ENCODE assay signal across 10 mouse cellular contexts in genomic region chr3:102701902-102702544, GRCm38 (mm10). TPM values are rescaled to one million over a fixed set of nuclear protein-coding genes. Genes with fewer than 3 reads are reported as not detected.
DNase-seq lines count a peak whose midpoint lies in the region; ATAC-seq and TF ChIP-seq lines count a peak whose summit lies in the region.
"Had no signal": no experiment of that assay in that cellular context is flagged by ENCODE, and none has a peak within 500 bp of the region (broad histone marks: within the 10 kb centered on the region; RNA-seq: fewer than 3 reads in every experiment).

No protein-coding gene starts in this region.

- 35% methylated on average over 7 of the region's 7 CpGs for WGBS in liver, adult 2 months

- peak; percentile 66 for TF ChIP-seq CTCF in liver, adult 2 months (IDR thresholded peaks at IDR 0.05; ENCODE audit: low read depth, low read length)

- DNase-seq in layer of hippocampus, adult 11-12 months (ENCODE audit: low spot score): peak; percentile 78
- no peak for DNase-seq in layer of hippocampus, adult 9-10 months (ENCODE audit: low spot score)
- DNase-seq in T-cell, adult 2 months (ENCODE audit: low spot score): peak; percentile 70
- peak; percentile 69 for DNase-seq in embryo, embryonic 10 days (ENCODE audit: low spot score)
- peak; percentile 55 for DNase-seq in heart, postnatal 25 days (ENCODE audit: low spot score)
- peak; percentile 47 for DNase-seq in liver, adult 2 months (ENCODE audit: extremely low read depth, low read depth, low spot score)
- peak; percentile 84 for DNase-seq in thymus, postnatal 25 days

- no peak overlapping the region for H3K4me3 ChIP-seq in liver, adult 2 months (ENCODE audit: insufficient read depth, low read depth, low read length)
- H3K4me3 ChIP-seq: erythroblast, embryonic 14.5 days; megakaryocyte, embryonic 14.5 days had no signal

- intact Hi-C loops in heart, postnatal 25 days (cut with DNase I): no loop called here

- no peaks in the 10 kb centered on the region for H3K36me3 ChIP-seq in liver, adult 2 months (ENCODE audit: control insufficient read depth, insufficient read depth, low read length)

- no peak overlapping the region for H3K27ac ChIP-seq in liver, adult 2 months (replicated peaks; ENCODE audit: insufficient read depth, low read depth, low read length)

- TF ChIP-seq POLR2A in liver, adult 2 months (IDR thresholded peaks at IDR 0.05; ENCODE audit: extremely low read depth, insufficient read depth, low read length): no peak

- no peak overlapping the region for H3K9ac ChIP-seq in liver, adult 2 months (ENCODE audit: low read depth, low read length)

- H3K4me1 ChIP-seq in liver, adult 2 months (ENCODE audit: control insufficient read depth, insufficient read depth, low read length): no peaks in the 10 kb centered on the region

- no peaks in the 10 kb centered on the region for H3K79me2 ChIP-seq in liver, adult 2 months (ENCODE audit: control insufficient read depth, insufficient read depth, low read length)

- H3K27me3 ChIP-seq in liver, adult 2 months (ENCODE audit: control insufficient read depth, insufficient read depth, low read length): no peaks in the 10 kb centered on the region

- peak; percentile 87 for ATAC-seq in neutrophil, adult 5-6 weeks (ENCODE audit: extremely low read depth, insufficient number of reproducible peaks, low FRiP score, poor library complexity, severe bottlenecking)

RNA-seq across cellular contexts. Expression of gene Tspan2, which starts 32.3 kb away (rescaled TPM):
- total RNA-seq in heart, postnatal 25 days (2021): 10 to 100 TPM; 12.7 to 15.0 TPM
- total RNA-seq in liver, adult 2 months (2014; rRNA removed): 1.4 and 2.7 TPM in 2 replicates
- 0.34 and 0.36 TPM in 2 replicates for polyA plus RNA-seq in liver, adult 2 months (2012; rRNA removed)
- total RNA-seq in neutrophil, adult 5-6 weeks (2017): 32.3 and 35.3 TPM in 2 replicates
- polyA plus RNA-seq: erythroblast, embryonic 14.5 days had no signal
